Mouse (Mus musculus) spleen, postnatal 14 days (tissue): ENCODE data around the gene Ppp1r14b.
A peak's percentile ranks its signal among the peaks of the same experiment; 100 is the strongest.

Experiments used
- DNase-seq, 2 experiments: peaks; one replicate each; pipeline ENCODE4 v3.0.0; 2021 to 2022; ENCODE audit warnings: low spot score in 2 of 2

Ppp1r14b gene

GRCm38 (mm10) chr19:6994002-6994401, 19.2 kb downstream of the Ppp1r14b start:
- DNase-seq, result no peak

GRCm38 (mm10) chr19:6994489-6994888, 19.7 kb downstream of the Ppp1r14b start:
- no peak for DNase-seq

GRCm38 (mm10) chr19:6995255-6995991, 20.7 kb downstream of the Ppp1r14b start:
- no peak for DNase-seq

- DNase-seq, result peak; percentile 56 to 65
These were observed 21.2 kb downstream of the Ppp1r14b start, which contains the start of the genes Nudt22 and Trpt1 for GRCm38 (mm10) chr19:6996006-6996405. Gene Nudt22, minus strand, starts transcription at chr19:6996117. Gene Trpt1, plus strand, starts transcription at chr19:6996131.

GRCm38 (mm10) chr19:6997721-6998290, 23.0 kb downstream of the Ppp1r14b start:
- no peak for DNase-seq

- DNase-seq, result no peak
These were observed 24.7 kb downstream of the Ppp1r14b start for GRCm38 (mm10) chr19:6999360-7000063.

GRCm38 (mm10) chr19:7006892-7007593, 32.3 kb downstream of the Ppp1r14b start:
- DNase-seq, result no peak

- no peak for DNase-seq
These were observed 37.7 kb downstream of the Ppp1r14b start for GRCm38 (mm10) chr19:7012426-7012825.

GRCm38 (mm10) chr19:7013984-7014383, 39.2 kb downstream of the Ppp1r14b start:
- DNase-seq, result no peak

GRCm38 (mm10) chr19:7014481-7015135, 39.8 kb downstream of the Ppp1r14b start:
- no peak for DNase-seq

- peak in 1 of 2 experiments; percentile 46 for DNase-seq
These were observed 43.0 kb downstream of the Ppp1r14b start for GRCm38 (mm10) chr19:7017541-7018457.

- no peak for DNase-seq
These were observed 43.8 kb downstream of the Ppp1r14b start for GRCm38 (mm10) chr19:7018546-7018945.

GRCm38 (mm10) chr19:7019191-7019590, 44.4 kb downstream of the Ppp1r14b start, which contains the start of gene Fermt3:
Gene Fermt3, minus strand, starts transcription at chr19:7019469.
- DNase-seq, result peak; percentile 57 to 71

- peak in 1 of 2 experiments; percentile 62 for DNase-seq
These were observed 45.5 kb downstream of the Ppp1r14b start for GRCm38 (mm10) chr19:7020224-7020641.
